In the genomic region with DNA sequence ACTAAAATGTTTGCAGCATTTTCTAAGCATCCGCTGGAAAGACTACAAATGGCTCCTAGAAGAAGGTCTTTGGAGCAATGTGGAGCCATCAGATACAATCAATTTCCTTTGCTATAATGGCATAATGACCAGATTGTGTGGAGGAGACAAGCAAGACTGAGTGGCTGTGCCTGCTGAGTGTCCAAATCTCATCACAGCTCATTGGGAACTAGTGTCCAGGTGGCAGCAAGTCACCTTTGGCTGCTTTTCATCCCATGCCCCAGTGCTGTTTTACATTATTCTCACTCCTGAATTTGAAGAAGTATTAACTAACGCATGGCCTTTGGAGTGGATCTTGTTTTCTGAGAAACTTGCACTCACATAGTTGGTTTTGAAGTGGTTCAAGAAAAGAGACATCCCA, we compare ENCODE assay signal across 15 mouse cellular contexts.
"Had no signal": no experiment of that assay in that cellular context is flagged by ENCODE, and none has a peak within 500 bp of the region (broad histone marks: within the 10 kb centered on the region; RNA-seq: fewer than 3 reads in every experiment).

No protein-coding gene starts in this region.

- H3K4me3 ChIP-seq: layer of hippocampus, adult 2 months; limb, embryonic 15.5 days; liver, embryonic 12.5 days; midbrain, embryonic 10.5 days; neural tube, embryonic 13.5 days; stomach, embryonic 15.5 days had no signal

- H3K27ac ChIP-seq: kidney, postnatal 0 days; layer of hippocampus, adult 2 months; limb, embryonic 15.5 days; liver, embryonic 12.5 days; midbrain, embryonic 10.5 days; neural tube, embryonic 13.5 days; stomach, embryonic 15.5 days had no signal

- H3K27me3 ChIP-seq: limb, embryonic 15.5 days; liver, embryonic 12.5 days; neural tube, embryonic 13.5 days; stomach, embryonic 15.5 days had no signal

- H3K36me3 ChIP-seq: limb, embryonic 15.5 days; liver, embryonic 12.5 days; midbrain, embryonic 10.5 days; neural tube, embryonic 13.5 days; stomach, embryonic 15.5 days had no signal

- DNase-seq: kidney, postnatal 36 days; lung, embryonic 14.5 days; lung, postnatal 10 days; lung, postnatal 4 days; midbrain, embryonic 14.5 days; right cerebral cortex, postnatal 14 days; thymus, adult 2 months; thymus, postnatal 36 days had no signal

- H3K4me1 ChIP-seq: limb, embryonic 15.5 days; liver, embryonic 12.5 days; midbrain, embryonic 10.5 days; neural tube, embryonic 13.5 days; stomach, embryonic 15.5 days had no signal

- ATAC-seq: liver, embryonic 12.5 days had no signal

- H3K9me3 ChIP-seq: limb, embryonic 15.5 days; liver, embryonic 12.5 days; midbrain, embryonic 10.5 days; neural tube, embryonic 13.5 days; stomach, embryonic 15.5 days had no signal
